Mouse (Mus musculus) megakaryocyte-erythroid progenitor cell, adult 5-6 weeks (primary cell): ENCODE measurements around the gene Chst15. TPM values are rescaled to one million over a fixed set of nuclear protein-coding genes. Genes with fewer than 3 reads are reported as not detected.

Source experiments
- ATAC-seq: replicated peaks from 2 replicates; pipeline ENCODE4 v1.8.0; 2016; ENCODE audit warnings: mild to moderate bottlenecking, inconsistent platforms; ENCODE audit not compliant: severe bottlenecking, poor library complexity, low FRiP score, low TSS enrichment
- total RNA-seq, 2 experiments: library from RNA; stranded (forward) in 1 of 2; stranded (reverse) in 1 of 2; fragments of 200-1000, 215-1000 nt in 1 of 2; fragments of >200 nt in 1 of 2; fragmentation: Nextera tagmentation in 1 of 2; gene quantifications; 2 replicates each; pipeline ENCODE4 v1.2.3; 2014 to 2017

Chst15 gene
- total RNA-seq, 2 experiments from 2014 or later: 13.8 to 18.4 TPM

DNA sequence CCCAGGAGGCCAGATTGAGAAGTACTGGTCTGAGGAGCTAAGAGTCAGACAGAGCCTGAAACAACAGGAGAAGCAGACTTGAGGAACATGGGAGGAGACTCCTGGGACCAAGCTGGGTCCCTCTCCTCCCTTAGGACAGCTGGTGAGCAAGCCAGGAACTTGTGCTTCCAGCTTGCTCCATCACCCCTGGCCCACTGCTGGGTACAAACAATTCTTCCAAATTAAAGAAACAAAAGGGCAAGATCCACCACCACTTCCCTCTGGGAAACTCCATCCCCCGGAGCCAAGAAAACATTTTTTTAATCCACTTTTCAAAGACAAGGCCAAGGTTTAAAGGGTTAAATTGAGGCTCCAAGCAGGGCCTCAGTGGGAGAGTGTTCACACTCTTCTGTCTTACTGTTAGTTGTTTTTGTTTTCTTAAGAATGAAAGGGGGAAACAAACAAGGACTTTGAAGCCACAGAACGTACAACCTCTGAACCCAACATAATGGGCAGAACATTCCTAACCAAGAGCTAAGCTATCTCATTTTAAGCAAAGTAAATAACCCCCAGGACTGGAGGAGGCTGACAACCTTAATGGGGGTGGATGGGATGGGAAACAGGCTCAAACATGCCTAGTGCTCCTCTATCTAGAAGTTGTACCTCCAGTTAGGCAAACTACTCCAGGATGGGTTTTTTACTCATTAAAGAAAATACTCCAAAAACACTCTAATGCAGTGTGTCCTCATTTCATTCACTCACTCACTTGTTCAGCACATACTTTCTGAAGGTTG is 43.1 kb downstream of the Chst15 start:
- no peak for ATAC-seq

- no peak for ATAC-seq
These were observed 44.0 kb downstream of the Chst15 start for GRCm38 (mm10) chr7:132272984-132273383.

- ATAC-seq: no peak
These were observed 46.7 kb downstream of the Chst15 start for GRCm38 (mm10) chr7:132270364-132270763.

DNA sequence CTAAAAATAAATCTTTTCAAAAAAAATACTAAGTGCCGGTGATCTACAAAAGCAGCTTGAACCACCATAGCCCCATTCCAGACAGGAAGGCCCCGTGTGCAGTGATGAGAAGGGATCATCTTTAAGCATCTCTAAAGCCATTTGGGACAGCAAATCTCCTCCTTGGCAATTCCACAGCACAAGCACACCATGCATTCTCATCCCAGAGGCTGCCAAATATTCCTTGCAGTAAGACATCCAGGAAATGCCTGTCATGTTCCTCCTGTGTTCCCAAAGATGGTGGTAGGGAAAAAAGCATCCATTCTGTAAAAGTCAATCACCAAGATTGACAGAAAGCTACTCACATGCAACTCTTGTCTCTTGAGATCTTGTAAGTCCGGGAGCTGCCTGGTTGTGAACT is 47.4 kb downstream of the Chst15 start:
- no peak for ATAC-seq

- no peak for ATAC-seq
These were observed 49.1 kb downstream of the Chst15 start for GRCm38 (mm10) chr7:132267721-132268498.

GRCm38 (mm10) chr7:132264763-132265162 is 52.3 kb downstream of the Chst15 start:
- ATAC-seq: no peak

DNA sequence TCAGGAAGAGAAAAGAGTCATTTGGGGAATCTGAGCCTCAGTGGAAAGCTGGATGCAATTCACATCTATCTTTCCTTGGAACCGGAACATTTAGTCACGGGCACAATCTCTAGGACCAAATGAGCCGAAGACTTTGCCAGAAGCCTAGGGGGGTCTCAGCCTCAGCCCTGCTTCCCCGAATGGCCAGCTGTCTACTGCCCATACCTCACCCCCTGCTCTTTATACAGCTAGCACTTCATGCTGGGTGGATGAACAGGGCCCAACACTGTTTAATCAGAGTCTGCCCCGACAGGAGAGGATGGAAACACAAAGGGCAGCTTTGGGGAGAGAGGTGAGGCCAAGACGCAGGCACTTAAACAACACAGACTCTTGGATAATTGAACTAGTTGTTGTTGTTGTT is 53.8 kb downstream of the Chst15 start:
- no peak for ATAC-seq

- ATAC-seq: peak; percentile 74
These were observed 54.3 kb downstream of the Chst15 start for GRCm38 (mm10) chr7:132262696-132263095.

DNA sequence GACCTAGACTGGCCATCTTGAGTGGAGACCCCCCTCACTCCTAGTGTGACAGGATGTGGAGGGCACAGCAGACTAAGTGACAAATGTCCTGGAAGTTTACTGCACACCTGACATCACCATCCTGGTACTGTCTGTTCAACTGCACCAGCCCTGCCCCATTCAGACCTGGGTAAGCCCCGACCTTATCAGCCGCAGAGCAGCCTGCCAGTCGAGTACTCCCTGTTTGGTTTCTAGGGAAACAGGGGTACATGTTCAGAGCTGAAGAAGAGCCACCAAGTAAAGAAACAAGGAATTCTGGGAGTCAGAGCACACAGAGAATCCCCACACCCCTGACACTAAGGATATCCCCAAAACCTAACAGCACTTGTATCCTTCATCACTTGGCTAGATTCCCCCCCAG is 55.1 kb downstream of the Chst15 start:
- ATAC-seq: peak; percentile 93

DNA sequence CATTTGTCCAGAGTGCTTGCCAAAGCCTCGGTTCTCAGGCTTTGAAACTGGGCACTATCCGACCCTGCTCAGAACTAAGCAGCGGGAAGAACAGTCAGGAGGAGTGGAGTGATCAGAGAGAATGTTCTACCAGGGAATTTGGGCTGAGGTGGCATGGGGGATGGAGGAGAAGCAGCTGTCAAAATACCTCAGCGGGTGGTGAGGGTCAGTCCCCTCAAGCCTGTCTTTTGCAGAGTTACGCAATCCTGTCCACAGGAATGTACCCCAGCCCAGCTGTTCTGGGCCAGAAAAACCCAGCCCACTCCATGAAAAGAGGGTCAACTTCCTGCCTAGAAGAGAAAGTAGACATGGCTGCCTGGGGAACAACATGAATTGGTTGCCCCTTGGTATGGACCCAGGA is 56.4 kb downstream of the Chst15 start:
- no peak for ATAC-seq

- ATAC-seq: no peak
These were observed 58.2 kb downstream of the Chst15 start for GRCm38 (mm10) chr7:132258817-132259216.

DNA sequence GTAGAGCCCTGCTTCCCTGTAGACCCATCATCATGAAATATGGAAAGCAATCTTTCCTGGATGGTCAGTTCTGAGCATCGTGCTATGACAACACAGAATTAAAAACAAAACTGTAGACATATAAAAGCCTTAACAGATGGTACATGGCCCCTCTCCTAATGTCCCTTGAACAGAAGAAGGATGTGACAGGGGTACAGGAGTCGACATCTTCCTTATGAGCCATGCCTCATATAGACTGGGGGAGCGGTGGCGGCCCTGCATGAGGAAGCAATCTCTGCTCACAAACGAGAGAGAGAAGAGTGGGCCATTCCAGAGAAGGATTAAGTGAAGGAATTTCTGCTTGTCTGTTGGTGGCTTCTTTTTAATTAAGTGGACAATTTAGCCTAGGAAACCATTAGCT is 58.8 kb downstream of the Chst15 start:
- ATAC-seq: no peak

DNA sequence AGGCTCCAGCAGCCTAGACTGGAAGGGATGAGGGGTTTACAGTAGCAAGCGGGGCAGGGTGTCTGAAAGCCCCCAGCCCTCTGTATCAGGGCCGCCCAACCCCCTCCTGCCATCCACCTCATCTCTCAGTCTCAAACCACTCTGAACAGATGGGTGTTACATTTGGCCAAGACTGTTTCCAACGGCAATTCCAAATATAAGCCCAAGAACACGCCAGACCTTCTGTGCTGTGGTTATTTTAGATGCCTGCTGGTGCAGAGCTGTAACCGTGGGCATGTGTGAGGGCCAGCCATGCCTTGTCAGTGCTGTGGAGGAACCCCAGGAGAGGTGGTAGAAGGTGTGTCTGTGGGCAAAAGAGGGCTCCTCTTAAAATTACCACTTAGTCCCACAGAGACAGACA is 63.5 kb downstream of the Chst15 start:
- ATAC-seq: no peak

DNA sequence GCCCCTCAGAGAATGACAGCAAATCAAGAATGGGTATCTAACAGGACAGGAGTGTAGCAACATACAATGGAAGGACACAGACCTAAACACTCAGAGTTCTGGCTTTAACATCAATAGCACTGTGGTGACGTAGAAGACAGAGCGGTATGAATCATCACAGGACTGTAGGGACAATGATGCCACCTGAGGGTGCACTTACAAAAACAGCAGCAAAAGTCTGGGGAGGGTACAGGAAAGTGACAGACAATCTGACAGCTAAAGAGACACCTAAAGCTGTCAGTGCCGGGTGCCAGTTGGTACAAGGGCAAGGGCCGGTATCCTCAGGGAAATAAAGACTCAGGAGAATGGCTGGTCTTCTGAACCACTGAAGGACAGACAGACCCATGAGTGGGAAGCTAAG is 64.0 kb downstream of the Chst15 start:
- no peak for ATAC-seq

DNA sequence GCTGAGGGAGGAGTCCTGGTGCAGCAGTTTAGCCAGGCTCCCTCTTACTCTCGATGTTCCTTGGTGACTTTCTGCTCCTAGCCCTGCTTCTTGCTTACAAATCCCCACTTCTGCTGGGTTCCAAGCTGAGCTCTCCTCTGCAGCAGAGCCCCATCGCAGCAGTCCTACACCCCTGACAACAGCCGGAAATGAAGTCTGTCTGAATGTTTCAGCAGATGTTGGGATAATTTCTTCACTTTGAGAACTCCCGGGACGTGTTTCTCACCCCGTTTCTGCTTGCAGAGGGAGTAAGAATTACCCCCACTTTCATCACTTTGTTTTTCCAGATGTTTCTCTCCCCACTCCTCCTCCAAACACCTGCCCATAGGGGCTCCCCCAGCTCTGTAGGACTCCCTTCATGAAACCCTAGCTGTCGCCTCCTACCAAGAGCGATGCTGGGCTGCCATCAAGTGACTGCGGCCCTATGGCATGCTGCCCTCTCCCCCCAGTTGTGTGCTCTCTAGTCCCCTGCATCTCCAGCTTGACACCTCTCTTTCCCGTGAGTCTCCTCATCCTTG is 67.4 kb downstream of the Chst15 start:
- no peak for ATAC-seq

DNA sequence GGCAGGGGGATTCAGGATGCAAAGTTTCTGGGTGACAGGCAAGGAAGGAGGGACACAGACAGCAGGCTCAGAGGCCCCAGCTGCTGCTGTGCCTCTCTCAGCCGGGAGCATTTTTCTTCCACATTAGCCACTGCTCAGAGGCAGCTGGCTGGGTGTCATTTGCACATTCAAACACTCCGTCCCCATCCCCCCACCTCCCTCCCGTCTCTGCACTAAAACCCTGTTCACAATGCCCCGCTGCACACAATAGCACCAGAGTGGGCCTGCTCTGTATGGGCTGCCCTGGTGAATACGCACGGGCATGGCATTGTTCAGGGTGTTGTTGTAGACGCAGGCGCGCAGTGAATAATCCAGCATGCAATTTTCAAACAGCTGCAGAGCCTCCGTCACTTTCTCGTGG is 69.5 kb downstream of the Chst15 start:
- no peak for ATAC-seq

DNA sequence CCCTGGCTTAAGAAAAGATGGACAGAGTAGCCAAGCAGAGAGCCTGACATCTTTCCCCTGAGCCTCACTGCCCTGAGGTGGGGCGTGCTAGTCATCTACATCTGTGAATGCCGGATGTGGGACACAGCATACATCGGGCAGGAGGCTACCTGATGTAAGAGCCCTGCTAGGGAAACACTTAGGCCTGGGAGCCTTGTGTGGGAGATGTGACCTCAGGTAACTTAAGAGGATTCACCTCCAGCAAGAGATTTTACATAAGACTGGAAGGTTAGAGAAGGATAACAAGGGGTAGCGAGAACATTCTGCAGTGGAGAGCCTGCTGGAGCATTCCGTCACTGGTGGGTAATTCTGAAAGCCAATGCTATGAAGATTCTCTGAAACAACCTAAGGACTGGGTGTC is 69.9 kb downstream of the Chst15 start:
- no peak for ATAC-seq

GRCm38 (mm10) chr7:132245730-132246129 is 71.3 kb downstream of the Chst15 start:
- no peak for ATAC-seq

DNA sequence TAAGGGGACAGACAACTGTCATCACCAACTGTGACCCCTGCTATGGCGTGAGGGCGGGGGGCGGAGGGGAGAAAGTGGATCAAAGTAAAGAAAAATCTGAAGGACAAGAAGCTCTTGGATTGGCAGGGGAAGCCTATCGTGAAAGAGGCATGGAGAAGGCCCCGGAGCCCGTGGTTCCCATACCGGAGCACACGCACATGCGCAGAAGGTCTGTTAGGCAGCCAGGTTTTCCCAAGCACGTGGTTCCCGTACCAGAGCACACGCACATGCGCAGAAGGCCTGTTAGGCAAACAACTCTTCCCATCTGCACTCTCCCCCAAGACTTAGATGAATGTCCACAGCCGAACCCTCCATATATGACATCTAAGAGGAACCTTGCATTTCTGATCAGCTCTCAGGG is 72.4 kb downstream of the Chst15 start:
- ATAC-seq: no peak

DNA sequence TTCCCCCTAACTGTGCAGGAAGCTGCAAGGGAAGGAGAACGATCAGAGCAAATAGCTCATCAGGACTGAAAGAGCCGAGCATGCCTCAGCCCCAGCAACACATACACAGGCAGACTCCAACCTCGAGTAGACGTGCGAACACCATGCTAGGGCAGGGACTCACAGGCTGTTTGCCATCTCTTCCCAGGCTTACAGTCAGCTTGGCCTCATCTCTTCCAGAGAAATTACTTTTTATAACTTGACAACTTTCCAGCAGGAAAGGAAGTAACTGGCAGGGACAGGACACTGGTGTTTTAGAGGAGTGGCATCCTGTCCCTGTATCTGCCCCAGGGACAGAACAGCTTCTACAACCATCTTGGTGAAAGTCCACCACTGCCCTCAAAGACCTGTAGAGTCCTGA is 73.8 kb downstream of the Chst15 start:
- ATAC-seq: 0 out of 2 replicates have a peak, but pooled peaks have one; percentile 17
